19 mouse cellular contexts compared by ENCODE assay signal in genomic region chr2:32503588-32503987, GRCm38 (mm10). TPM values are rescaled to one million over a fixed set of nuclear protein-coding genes. Genes with fewer than 3 reads are reported as not detected.
DNase-seq lines count a peak whose midpoint lies in the region; ATAC-seq lines count a peak whose summit lies in the region.
"Had no signal": no experiment of that assay in that cellular context is flagged by ENCODE, and none has a peak within 500 bp of the region (broad histone marks: within the 10 kb centered on the region; RNA-seq: fewer than 3 reads in every experiment).

No protein-coding gene starts in this region.

- no peak overlapping the region for H3K4me2 ChIP-seq in lung, embryonic 15.5 days
- no peak overlapping the region for H3K4me2 ChIP-seq in stomach, embryonic 16.5 days (ENCODE audit: low read depth, low read length)
- no peak overlapping the region for H3K4me2 ChIP-seq in hindbrain, embryonic 13.5 days
- H3K4me2 ChIP-seq: hindbrain, embryonic 15.5 days; limb, embryonic 15.5 days; neural tube, embryonic 15.5 days had no signal

- H3K27ac ChIP-seq in lung, embryonic 15.5 days, result peak overlapping the region; percentile 77
- H3K27ac ChIP-seq in limb, embryonic 10.5 days, result peak overlapping the region; percentile 80
- H3K27ac ChIP-seq in stomach, embryonic 16.5 days (ENCODE audit: low read length), result peak overlapping the region; percentile 92
- H3K27ac ChIP-seq in hindbrain, embryonic 13.5 days, result no peak overlapping the region; the same call in 1 of the 2 replicates
- H3K27ac ChIP-seq: hindbrain, embryonic 15.5 days; limb, embryonic 15.5 days; neural tube, embryonic 15.5 days had no signal

- WGBS in lung, embryonic 15.5 days, result 22% methylated on average over 3 of the region's 3 CpGs
- 49% methylated on average over 3 of the region's 3 CpGs for WGBS in limb, embryonic 10.5 days
- 41% methylated on average over 3 of the region's 3 CpGs for WGBS in stomach, embryonic 16.5 days
- 55% methylated on average over 3 of the region's 3 CpGs for WGBS in hindbrain, embryonic 13.5 days

- H3K27me3 ChIP-seq in lung, embryonic 15.5 days, result no peaks in the 10 kb centered on the region
- H3K27me3 ChIP-seq in limb, embryonic 10.5 days (ENCODE audit: low read depth, poor library complexity, severe bottlenecking), result no peaks in the 10 kb centered on the region
- no peaks in the 10 kb centered on the region for H3K27me3 ChIP-seq in stomach, embryonic 16.5 days (ENCODE audit: control insufficient read depth, insufficient read depth, low read length)
- H3K27me3 ChIP-seq in hindbrain, embryonic 13.5 days, result no peaks in the 10 kb centered on the region
- H3K27me3 ChIP-seq: hindbrain, embryonic 15.5 days; limb, embryonic 15.5 days; neural tube, embryonic 15.5 days had no signal

- ATAC-seq in lung, embryonic 15.5 days (ENCODE audit: borderline replicate concordance, extremely low read depth, low FRiP score, low TSS enrichment), result no peak
- no peak for ATAC-seq in stomach, embryonic 16.5 days (ENCODE audit: insufficient read depth, low FRiP score)
- ATAC-seq in activated CD4-positive, CD25-positive, alpha-beta regulatory T cell, adult 4 months, result no peak
- no peak for ATAC-seq in hindbrain, embryonic 13.5 days (ENCODE audit: low FRiP score)

- H3K9me3 ChIP-seq in lung, embryonic 15.5 days, result 0 out of 2 replicates have a peak, but pooled peaks cover 2% of the 10 kb centered on the region
- H3K9me3 ChIP-seq in limb, embryonic 10.5 days (replicated peaks), result peaks cover 2% of the 10 kb centered on the region; the same call in 1 of the 2 replicates
- peaks cover 10% of the 10 kb centered on the region for H3K9me3 ChIP-seq in stomach, embryonic 16.5 days (replicated peaks; ENCODE audit: control insufficient read depth, low read length)
- H3K9me3 ChIP-seq in hindbrain, embryonic 13.5 days, result peaks cover 2% of the 10 kb centered on the region
- H3K9me3 ChIP-seq: hindbrain, embryonic 15.5 days; limb, embryonic 15.5 days; neural tube, embryonic 15.5 days had no signal

- no peak overlapping the region for H3K4me3 ChIP-seq in lung, embryonic 15.5 days
- no peak overlapping the region for H3K4me3 ChIP-seq in limb, embryonic 10.5 days
- H3K4me3 ChIP-seq in stomach, embryonic 16.5 days (replicated peaks; ENCODE audit: low read length), result no peak overlapping the region
- H3K4me3 ChIP-seq in hindbrain, embryonic 13.5 days, result no peak overlapping the region
- H3K4me3 ChIP-seq: hindbrain, embryonic 15.5 days; limb, embryonic 15.5 days; neural tube, embryonic 15.5 days had no signal

- peaks cover 33% of the 10 kb centered on the region for H3K4me1 ChIP-seq in lung, embryonic 15.5 days
- H3K4me1 ChIP-seq in limb, embryonic 10.5 days, result peaks cover 33% of the 10 kb centered on the region
- peaks cover 21% of the 10 kb centered on the region for H3K4me1 ChIP-seq in stomach, embryonic 16.5 days (ENCODE audit: control insufficient read depth, insufficient read depth, low read length)
- no peaks in the 10 kb centered on the region for H3K4me1 ChIP-seq in hindbrain, embryonic 13.5 days (replicated peaks)
- H3K4me1 ChIP-seq: hindbrain, embryonic 15.5 days; limb, embryonic 15.5 days; neural tube, embryonic 15.5 days had no signal

- no peaks in the 10 kb centered on the region for H3K36me3 ChIP-seq in lung, embryonic 15.5 days
- H3K36me3 ChIP-seq in limb, embryonic 10.5 days, result 0 out of 2 replicates have a peak, but pooled peaks cover 3% of the 10 kb centered on the region
- H3K36me3 ChIP-seq in stomach, embryonic 16.5 days (ENCODE audit: control insufficient read depth, insufficient read depth, low read length), result no peaks in the 10 kb centered on the region
- no peaks in the 10 kb centered on the region for H3K36me3 ChIP-seq in hindbrain, embryonic 13.5 days
- H3K36me3 ChIP-seq: hindbrain, embryonic 15.5 days; limb, embryonic 15.5 days; neural tube, embryonic 15.5 days had no signal

- H3K9ac ChIP-seq in lung, embryonic 15.5 days, result no peak overlapping the region
- peak overlapping the region; percentile 46 for H3K9ac ChIP-seq in stomach, embryonic 16.5 days (ENCODE audit: low read length)
- no peak overlapping the region for H3K9ac ChIP-seq in hindbrain, embryonic 13.5 days
- H3K9ac ChIP-seq: hindbrain, embryonic 15.5 days; limb, embryonic 15.5 days; neural tube, embryonic 15.5 days had no signal

- peak; percentile 23 for DNase-seq in embryo, embryonic 10.5 days (ENCODE audit: low spot score)
- no peak for DNase-seq in embryo, embryonic 10 days (ENCODE audit: low spot score)
- no peak for DNase-seq in lung, postnatal 25 days (ENCODE audit: low spot score)
- no peak for DNase-seq in limb, embryonic 10.5 days (ENCODE audit: low spot score)
- DNase-seq: adrenal gland, adult 2 months; cerebellum, adult 11-12 months; gastrocnemius, postnatal 14 days; heart, postnatal 10 days; kidney, postnatal 36 days; layer of hippocampus, postnatal 36 days; retina, postnatal 1 day; thymus, postnatal 4 days had no signal

RNA-seq across cellular contexts. Expression of gene Fam102a, which starts 31.5 kb away (rescaled TPM):
- 12.3 and 12.6 TPM in 2 replicates for polyA plus RNA-seq in lung, embryonic 15.5 days (2015; fragmentation: Nextera tagmentation; extraction: Ambion mirVana)
- polyA plus RNA-seq in limb, embryonic 10.5 days (2016; fragmentation: Nextera tagmentation; extraction: Ambion mirVana), result 12.0 and 14.0 TPM in 2 replicates
- polyA plus RNA-seq in stomach, embryonic 16.5 days (2015; fragmentation: Nextera tagmentation; extraction: Ambion mirVana), result 11.4 and 12.8 TPM in 2 replicates
- polyA plus RNA-seq in activated CD4-positive, CD25-positive, alpha-beta regulatory T cell, adult 4 months (2017; shearing (Covaris generic)), result 10 to 100 TPM; 40.3 to 47.5 TPM
- polyA plus RNA-seq in hindbrain, embryonic 13.5 days (2015; fragmentation: Nextera tagmentation; extraction: Ambion mirVana), result 7.0 and 7.1 TPM in 2 replicates

RNA-seq across cellular contexts. Expression of gene Slc25a25, which starts 52.3 kb away (rescaled TPM):
- 19.6 and 21.5 TPM in 2 replicates for polyA plus RNA-seq in lung, embryonic 15.5 days (2015; fragmentation: Nextera tagmentation; extraction: Ambion mirVana)
- polyA plus RNA-seq in limb, embryonic 10.5 days (2016; fragmentation: Nextera tagmentation; extraction: Ambion mirVana), result 30.8 and 33.0 TPM in 2 replicates
- polyA plus RNA-seq in stomach, embryonic 16.5 days (2015; fragmentation: Nextera tagmentation; extraction: Ambion mirVana), result 15.4 and 16.9 TPM in 2 replicates
- polyA plus RNA-seq in activated CD4-positive, CD25-positive, alpha-beta regulatory T cell, adult 4 months (2017; shearing (Covaris generic)), result 1 to 10 TPM; 3.3 to 4.0 TPM
- polyA plus RNA-seq in hindbrain, embryonic 13.5 days (2015; fragmentation: Nextera tagmentation; extraction: Ambion mirVana), result 46.2 and 50.1 TPM in 2 replicates

RNA-seq across cellular contexts. Expression of gene Naif1, which starts 53.3 kb away (rescaled TPM):
- 6.6 and 7.1 TPM in 2 replicates for polyA plus RNA-seq in lung, embryonic 15.5 days (2015; fragmentation: Nextera tagmentation; extraction: Ambion mirVana)
- polyA plus RNA-seq in limb, embryonic 10.5 days (2016; fragmentation: Nextera tagmentation; extraction: Ambion mirVana), result 5.9 and 7.3 TPM in 2 replicates
- polyA plus RNA-seq in stomach, embryonic 16.5 days (2015; fragmentation: Nextera tagmentation; extraction: Ambion mirVana), result 5.1 and 5.7 TPM in 2 replicates
- 1 to 10 TPM; 5.2 TPM for polyA plus RNA-seq in activated CD4-positive, CD25-positive, alpha-beta regulatory T cell, adult 4 months (2017; shearing (Covaris generic))
- 5.1 and 5.9 TPM in 2 replicates for polyA plus RNA-seq in hindbrain, embryonic 13.5 days (2015; fragmentation: Nextera tagmentation; extraction: Ambion mirVana)
